Mouse (Mus musculus) CD4-positive, CD25-positive, alpha-beta regulatory T cell, adult 9 weeks (primary cell): ENCODE data around the gene Drc7. TPM values are rescaled to one million over a fixed set of nuclear protein-coding genes. Genes with fewer than 3 reads are reported as not detected.

Experiments
- polyA plus RNA-seq: library from polyadenylated mRNA; unstranded; fragments of 100-300 nt; shearing (Covaris generic); gene quantifications from one replicate; pipeline ENCODE4 v1.2.1, GENCODE M21; 2017

Gene Drc7
- polyA plus RNA-seq = not detected

DNA sequence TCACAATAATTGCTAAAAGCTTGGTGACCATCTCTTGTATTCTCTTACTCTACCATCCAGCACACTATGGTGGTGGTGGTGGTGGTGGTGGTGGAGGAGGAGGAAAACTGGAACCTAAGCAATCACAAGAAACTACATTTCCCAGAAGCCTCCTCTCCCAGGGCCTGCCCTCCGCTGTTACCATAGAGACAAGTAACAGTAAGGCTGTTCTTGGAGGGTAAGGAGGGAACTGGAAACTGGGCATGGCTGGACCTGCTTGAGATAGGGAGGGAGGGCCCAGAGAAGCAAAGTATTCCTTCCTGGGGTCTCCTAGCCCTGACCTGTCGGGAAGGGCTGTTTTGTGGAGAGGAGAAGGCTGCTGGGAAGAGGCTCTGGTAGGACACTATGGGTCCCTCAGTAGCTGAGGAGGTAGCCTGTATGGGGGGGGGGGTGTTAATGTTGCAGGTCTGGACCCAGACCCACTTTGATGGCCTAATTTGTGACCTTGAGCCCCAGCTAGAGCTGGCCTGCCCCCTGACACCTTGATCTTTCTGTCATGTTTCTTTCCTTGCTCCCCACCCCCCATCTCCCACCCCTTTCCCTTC lies at the start of gene Drc7:
Gene Drc7, plus strand, starts transcription at position 177 of the 584 bp plus-strand sequence.

DNA sequence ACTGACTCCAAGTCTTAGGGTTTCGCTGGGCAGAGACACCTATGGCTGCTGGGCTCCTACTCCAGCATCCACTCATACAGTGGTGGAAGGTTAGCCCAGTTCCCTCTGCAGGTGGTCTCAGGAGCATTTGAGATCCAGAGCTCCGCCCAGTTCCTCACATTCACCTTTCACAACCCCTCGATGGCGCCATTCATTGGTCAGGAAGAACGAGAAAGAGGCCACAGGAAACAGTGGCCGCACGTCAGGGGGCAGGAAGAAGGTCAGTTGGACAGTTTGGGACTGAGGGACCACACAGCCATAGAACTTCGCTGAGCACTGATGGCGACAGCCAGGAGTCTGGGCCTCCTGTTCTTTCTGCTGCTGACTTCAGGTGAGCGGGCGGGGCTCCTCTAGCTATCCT lies 37.5 kb upstream of the Drc7 start, which contains the start of gene Adgrg3:
Gene Adgrg3, plus strand, starts transcription at position 242 of the 400 bp plus-strand sequence.

DNA sequence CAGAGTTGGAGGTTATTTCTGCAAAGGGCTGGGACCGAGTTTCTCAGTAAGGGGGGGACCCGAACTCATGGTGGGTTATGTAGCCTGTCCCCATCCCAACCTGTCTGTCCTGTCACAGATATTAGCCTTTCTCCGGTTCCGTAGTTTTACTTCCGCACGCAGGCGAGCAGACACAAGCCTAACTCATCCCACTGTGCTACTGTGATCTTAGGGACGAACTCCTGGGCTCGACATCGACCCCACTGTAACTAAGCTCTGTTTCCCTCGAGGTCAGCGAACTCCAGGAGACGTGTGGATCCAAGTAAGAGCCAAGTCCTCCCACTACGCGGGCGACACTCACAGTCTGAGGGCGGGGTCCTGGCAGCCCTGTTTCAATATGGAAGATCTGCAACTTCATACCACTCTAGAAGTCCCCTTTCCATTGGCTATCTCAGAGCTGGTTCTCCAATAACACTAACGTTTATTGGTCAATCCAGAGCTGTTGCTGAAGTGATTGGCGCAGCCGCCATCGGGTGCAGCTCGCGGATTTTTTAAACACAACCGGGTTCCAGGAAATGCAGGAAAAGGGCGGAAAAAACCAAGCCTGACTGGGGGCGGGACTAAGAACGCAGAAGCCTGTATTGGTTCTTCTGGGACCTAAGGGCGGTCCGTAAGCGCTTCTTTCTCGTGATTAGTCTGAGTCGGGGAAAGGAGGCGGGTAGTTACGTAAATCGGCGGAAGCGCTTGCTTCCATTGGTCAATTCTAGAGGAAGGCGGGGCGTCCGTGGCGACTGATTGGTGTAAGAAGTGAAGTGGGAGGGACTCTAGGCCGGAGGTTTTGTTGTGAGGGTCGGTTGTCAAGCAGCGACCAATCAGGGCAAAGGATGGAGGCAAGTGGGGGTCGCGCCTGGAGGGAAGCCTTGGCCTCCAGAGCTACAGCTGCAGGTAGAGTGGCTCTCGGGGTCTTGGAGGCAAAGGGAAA lies 25.8 kb downstream of the Drc7 start, which contains the start of gene Katnb1:
Gene Katnb1, plus strand, starts transcription at position 806 of the 961 bp plus-strand sequence.

Other genes with a start within 250 kb of the Drc7 start
- not detected for gene Ccl17, start 244.7 kb upstream of the Drc7 start, polyA plus RNA-seq
- gene Coq9, start 216.8 kb upstream of the Drc7 start, polyA plus RNA-seq = 72.7 TPM
- 104 TPM for gene Ciapin1, start 216.7 kb upstream of the Drc7 start, polyA plus RNA-seq
- gene Polr2c, start 197.7 kb upstream of the Drc7 start, polyA plus RNA-seq = 127 TPM
- gene Dok4, start 178.8 kb upstream of the Drc7 start, polyA plus RNA-seq = 2.8 TPM
- 0.11 TPM for gene Ccdc102a, start 137.0 kb upstream of the Drc7 start, polyA plus RNA-seq
- 2.6 TPM for gene Adgrg5, start 131.4 kb upstream of the Drc7 start, polyA plus RNA-seq
- 3.2 TPM for gene Adgrg1, start 80.4 kb upstream of the Drc7 start, polyA plus RNA-seq
- gene Adgrg3, start 37.4 kb upstream of the Drc7 start, polyA plus RNA-seq = 1.4 TPM
- gene Katnb1, start 26.1 kb downstream of the Drc7 start, polyA plus RNA-seq = 22.2 TPM
- gene Kifc3, start 147.7 kb downstream of the Drc7 start, polyA plus RNA-seq = 0.51 TPM